Mouse (Mus musculus) G1E (cell line): Measurements from ENCODE around the gene 1700020A23Rik.

ENCODE experiments used
- CTCF ChIP-seq: IDR thresholded peaks from 2 replicates; pipeline ENCODE4 v1.5.1; 2012; ENCODE audit warnings: low read depth, low read length, inconsistent platforms, mixed read lengths
- GATA1 ChIP-seq: IDR thresholded peaks from 2 replicates; pipeline ENCODE4 v1.6.1; 2012; ENCODE audit warnings: borderline replicate concordance, low read length, inconsistent platforms, mixed read lengths
- GATA2 ChIP-seq: IDR thresholded peaks from 2 replicates; pipeline ENCODE4 v1.6.1; 2012; ENCODE audit warnings: low read depth, low read length, inconsistent platforms, borderline replicate concordance
- TAL1 ChIP-seq: conservative IDR thresholded peaks from 2 replicates; pipeline ENCODE4 v1.6.1; 2012; ENCODE audit warnings: low read depth, low read length, inconsistent platforms, mixed read lengths

GRCm38 (mm10) chr2:130383895-130384294, 21.2 kb upstream of the 1700020A23Rik start:
- no peak for TF ChIP-seq CTCF
- no peak for TF ChIP-seq GATA1
- TF ChIP-seq TAL1: no peak
- no peak for TF ChIP-seq GATA2
